Mouse (Mus musculus): ENCODE data around the gene Eif5. TPM values are rescaled to one million over a fixed set of nuclear protein-coding genes. Genes with fewer than 3 reads are reported as not detected.

Gene Eif5
- polyA plus RNA-seq, 1 experiment from 2014 or later: 486 TPM

- Histone ChIP-seq H3K9ac (ENCODE audit: low read depth, low read length) (no peak overlapping the region), H3K4me3 (ENCODE audit: low read length) (no peak overlapping the region), H3K36me3 (ENCODE audit: control insufficient read depth, insufficient read depth, low read length) (no peaks in the 10 kb centered on the region), H3K27me3 (replicated peaks; ENCODE audit: control insufficient read depth, insufficient read depth, low read length) (no peaks in the 10 kb centered on the region), H3K4me1 (ENCODE audit: control insufficient read depth, insufficient read depth, low read depth, low read length) (no peaks in the 10 kb centered on the region; the same call in 1 of the 2 replicates), H3K9me3 (ENCODE audit: control insufficient read depth, low read length) (no peaks in the 10 kb centered on the region), H3K4me2 (ENCODE audit: low read length) (no peak overlapping the region), H3K27ac (ENCODE audit: low read depth, low read length) (no peak overlapping the region)
- ATAC-seq: no peak
- WGBS: 62% methylated on average over 4 of the region's 4 CpGs
Measured at GRCm38 (mm10) chr12:111517901-111518300, 19.9 kb upstream of the Eif5 start.

- ATAC-seq: no peak
- Histone ChIP-seq H3K27me3 (replicated peaks; ENCODE audit: control insufficient read depth, insufficient read depth, low read length) (no peaks in the 10 kb centered on the region), H3K9me3 (ENCODE audit: control insufficient read depth, low read length) (no peaks in the 10 kb centered on the region), H3K36me3 (ENCODE audit: control insufficient read depth, insufficient read depth, low read length) (no peaks in the 10 kb centered on the region), H3K9ac (ENCODE audit: low read depth, low read length) (no peak overlapping the region), H3K4me2 (ENCODE audit: low read length) (no peak overlapping the region), H3K4me1 (ENCODE audit: control insufficient read depth, insufficient read depth, low read depth, low read length) (no peaks in the 10 kb centered on the region; the same call in 1 of the 2 replicates), H3K27ac (ENCODE audit: low read depth, low read length) (no peak overlapping the region), H3K4me3 (ENCODE audit: low read length) (no peak overlapping the region)
- 91% methylated on average over 9 of the region's 9 CpGs for WGBS
Measured at GRCm38 (mm10) chr12:111518391-111518790, 19.4 kb upstream of the Eif5 start.

GRCm38 (mm10) chr12:111519821-111520220 lies 18.0 kb upstream of the Eif5 start:
- no peaks in the 10 kb centered on the region for H3K36me3 ChIP-seq (ENCODE audit: control insufficient read depth, insufficient read depth, low read length)
- no peaks in the 10 kb centered on the region for H3K9me3 ChIP-seq (ENCODE audit: control insufficient read depth, low read length)
- WGBS: 76% methylated on average over 5 of the region's 5 CpGs
- no peak for ATAC-seq
- H3K9ac ChIP-seq (ENCODE audit: low read depth, low read length): no peak overlapping the region
- H3K4me3 ChIP-seq (ENCODE audit: low read length): no peak overlapping the region
- no peak overlapping the region for H3K4me2 ChIP-seq (ENCODE audit: low read length)
- H3K27me3 ChIP-seq (replicated peaks; ENCODE audit: control insufficient read depth, insufficient read depth, low read length): no peaks in the 10 kb centered on the region
- no peaks in the 10 kb centered on the region; the same call in 1 of the 2 replicates for H3K4me1 ChIP-seq (ENCODE audit: control insufficient read depth, insufficient read depth, low read depth, low read length)
- H3K27ac ChIP-seq (ENCODE audit: low read depth, low read length): no peak overlapping the region

- Histone ChIP-seq H3K4me2 (ENCODE audit: low read length) (no peak overlapping the region), H3K9ac (ENCODE audit: low read depth, low read length) (no peak overlapping the region), H3K4me1 (ENCODE audit: control insufficient read depth, insufficient read depth, low read depth, low read length) (no peaks in the 10 kb centered on the region), H3K4me3 (ENCODE audit: low read length) (no peak overlapping the region), H3K27me3 (replicated peaks; ENCODE audit: control insufficient read depth, insufficient read depth, low read length) (no peaks in the 10 kb centered on the region), H3K27ac (ENCODE audit: low read depth, low read length) (no peak overlapping the region), H3K9me3 (ENCODE audit: control insufficient read depth, low read length) (no peaks in the 10 kb centered on the region), H3K36me3 (ENCODE audit: control insufficient read depth, insufficient read depth, low read length) (no peaks in the 10 kb centered on the region)
- 94% methylated on average over 2 of the region's 2 CpGs for WGBS
- ATAC-seq: no peak
Measured at GRCm38 (mm10) chr12:111520994-111521393, 16.8 kb upstream of the Eif5 start.

- Histone ChIP-seq H3K36me3 (ENCODE audit: control insufficient read depth, insufficient read depth, low read length) (no peaks in the 10 kb centered on the region), H3K4me2 (ENCODE audit: low read length) (no peak overlapping the region), H3K27ac (ENCODE audit: low read depth, low read length) (no peak overlapping the region), H3K4me3 (ENCODE audit: low read length) (no peak overlapping the region), H3K9me3 (ENCODE audit: control insufficient read depth, low read length) (no peaks in the 10 kb centered on the region), H3K9ac (ENCODE audit: low read depth, low read length) (no peak overlapping the region), H3K27me3 (replicated peaks; ENCODE audit: control insufficient read depth, insufficient read depth, low read length) (no peaks in the 10 kb centered on the region), H3K4me1 (ENCODE audit: control insufficient read depth, insufficient read depth, low read depth, low read length) (no peaks in the 10 kb centered on the region)
- ATAC-seq: no peak
- WGBS: 73% methylated on average over 1 of the region's 1 CpGs
Measured at GRCm38 (mm10) chr12:111524469-111524868, 13.3 kb upstream of the Eif5 start.

GRCm38 (mm10) chr12:111524883-111525282 lies 12.9 kb upstream of the Eif5 start:
- ATAC-seq: no peak
- Histone ChIP-seq H3K27me3 (replicated peaks; ENCODE audit: control insufficient read depth, insufficient read depth, low read length) (no peaks in the 10 kb centered on the region), H3K36me3 (ENCODE audit: control insufficient read depth, insufficient read depth, low read length) (no peaks in the 10 kb centered on the region), H3K9me3 (ENCODE audit: control insufficient read depth, low read length) (no peaks in the 10 kb centered on the region), H3K4me3 (ENCODE audit: low read length) (no peak overlapping the region), H3K4me1 (ENCODE audit: control insufficient read depth, insufficient read depth, low read depth, low read length) (no peaks in the 10 kb centered on the region), H3K9ac (ENCODE audit: low read depth, low read length) (no peak overlapping the region), H3K27ac (ENCODE audit: low read depth, low read length) (no peak overlapping the region), H3K4me2 (ENCODE audit: low read length) (no peak overlapping the region)
- WGBS: 86% methylated on average over 3 of the region's 3 CpGs

GRCm38 (mm10) chr12:111527643-111528281 lies 10.1 kb upstream of the Eif5 start:
- H3K9ac ChIP-seq (ENCODE audit: low read depth, low read length): no peak overlapping the region
- WGBS: 74% methylated on average over 8 of the region's 8 CpGs

GRCm38 (mm10) chr12:111529192-111529591 lies 8.6 kb upstream of the Eif5 start:
- H3K9ac ChIP-seq (ENCODE audit: low read depth, low read length): no peak overlapping the region
- 28% methylated on average over 8 of the region's 8 CpGs for WGBS

More at GRCm38 (mm10) chr12:111527643-111528281, 10.1 kb upstream of the Eif5 start:
- Histone ChIP-seq H3K27me3 (replicated peaks; ENCODE audit: control insufficient read depth, insufficient read depth, low read length) (no peaks in the 10 kb centered on the region), H3K4me2 (ENCODE audit: low read length) (no peak overlapping the region), H3K36me3 (ENCODE audit: control insufficient read depth, insufficient read depth, low read length) (no peaks in the 10 kb centered on the region), H3K4me3 (ENCODE audit: low read length) (no peak overlapping the region), H3K9me3 (ENCODE audit: control insufficient read depth, low read length) (no peaks in the 10 kb centered on the region), H3K4me1 (ENCODE audit: control insufficient read depth, insufficient read depth, low read depth, low read length) (no peaks in the 10 kb centered on the region), H3K27ac (ENCODE audit: low read depth, low read length) (no peak overlapping the region)
- no peak for ATAC-seq

GRCm38 (mm10) chr12:111533096-111533794 lies 4.6 kb upstream of the Eif5 start:
- H3K9me3 ChIP-seq (ENCODE audit: control insufficient read depth, low read length): no peaks in the 10 kb centered on the region
- no peaks in the 10 kb centered on the region for H3K36me3 ChIP-seq (ENCODE audit: control insufficient read depth, insufficient read depth, low read length)
- peaks cover 8% of the 10 kb centered on the region for H3K4me1 ChIP-seq (ENCODE audit: control insufficient read depth, insufficient read depth, low read depth, low read length)
- no peaks in the 10 kb centered on the region for H3K27me3 ChIP-seq (replicated peaks; ENCODE audit: control insufficient read depth, insufficient read depth, low read length)
- H3K27ac ChIP-seq (ENCODE audit: low read depth, low read length): no peak overlapping the region
- no peak overlapping the region; the same call in 1 of the 2 replicates for H3K9ac ChIP-seq (ENCODE audit: low read depth, low read length)
- 72% methylated on average over 11 of the region's 11 CpGs for WGBS
- no peak overlapping the region for H3K4me2 ChIP-seq (ENCODE audit: low read length)
- no peak overlapping the region for H3K4me3 ChIP-seq (ENCODE audit: low read length)
- ATAC-seq: no peak

More at GRCm38 (mm10) chr12:111529192-111529591, 8.6 kb upstream of the Eif5 start:
- H3K4me1 ChIP-seq (ENCODE audit: control insufficient read depth, insufficient read depth, low read depth, low read length): no peaks in the 10 kb centered on the region
- H3K27ac ChIP-seq (ENCODE audit: low read depth, low read length): no peak overlapping the region
- H3K4me2 ChIP-seq (ENCODE audit: low read length): no peak overlapping the region
- H3K27me3 ChIP-seq (replicated peaks; ENCODE audit: control insufficient read depth, insufficient read depth, low read length): no peaks in the 10 kb centered on the region
- H3K4me3 ChIP-seq (ENCODE audit: low read length): no peak overlapping the region
- no peaks in the 10 kb centered on the region for H3K36me3 ChIP-seq (ENCODE audit: control insufficient read depth, insufficient read depth, low read length)
- no peaks in the 10 kb centered on the region for H3K9me3 ChIP-seq (ENCODE audit: control insufficient read depth, low read length)
- no peak for ATAC-seq
